Mouse (Mus musculus) frontal cortex, adult (tissue): ENCODE measurements at regions not wholly inside any gene's neighbourhood (a gene's known extent, or its start where the extent isn't known, plus 50 kb on each side); places are given as distances from the start of the nearest gene placed in this dataset.
A peak's percentile ranks its signal among the peaks of the same experiment; 100 is the strongest.

ENCODE experiments used
- ATAC-seq: cut with Nextera tagmentation; 2 replicates; pipeline ENCODE4 v1.9.2; 2017; ENCODE audit warnings: mild to moderate bottlenecking, moderate library complexity, mixed read lengths; ENCODE audit not compliant: low TSS enrichment

DNA sequence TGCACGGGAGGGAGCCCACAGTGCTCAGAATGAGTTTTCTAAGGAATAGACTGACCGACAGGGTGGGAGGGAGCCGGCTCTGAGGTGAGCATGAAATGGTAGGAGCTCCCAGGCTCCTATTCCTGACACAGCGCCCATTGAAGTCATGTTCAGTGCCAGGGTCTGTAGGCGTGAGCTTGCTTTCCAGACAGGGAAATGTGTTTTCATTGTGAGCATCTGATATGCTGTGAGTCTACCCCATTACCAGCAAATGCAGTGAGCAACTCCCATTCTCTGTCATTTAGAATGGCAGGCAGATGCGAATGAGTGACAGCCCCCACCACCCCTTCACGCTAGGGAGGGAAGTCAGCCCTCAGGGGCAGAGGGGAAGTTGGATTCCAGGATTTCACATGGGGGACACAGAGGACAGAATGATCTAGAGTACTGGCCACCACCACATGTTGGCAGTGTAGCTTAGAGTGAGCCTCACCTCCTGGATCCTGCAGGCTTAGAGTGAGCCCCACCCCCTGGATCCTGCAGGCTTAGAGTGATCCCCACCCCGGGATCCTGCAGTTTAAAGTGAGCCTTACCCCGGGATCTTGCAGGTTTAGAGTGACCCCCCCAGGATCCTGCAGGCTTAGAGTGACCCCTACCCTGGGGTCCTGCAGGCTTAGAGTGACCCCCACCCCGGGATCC lies 283.2 kb upstream of the Eef2kmt start:
- ATAC-seq: peak; percentile 29; the same call in 1 of the 2 replicates

DNA sequence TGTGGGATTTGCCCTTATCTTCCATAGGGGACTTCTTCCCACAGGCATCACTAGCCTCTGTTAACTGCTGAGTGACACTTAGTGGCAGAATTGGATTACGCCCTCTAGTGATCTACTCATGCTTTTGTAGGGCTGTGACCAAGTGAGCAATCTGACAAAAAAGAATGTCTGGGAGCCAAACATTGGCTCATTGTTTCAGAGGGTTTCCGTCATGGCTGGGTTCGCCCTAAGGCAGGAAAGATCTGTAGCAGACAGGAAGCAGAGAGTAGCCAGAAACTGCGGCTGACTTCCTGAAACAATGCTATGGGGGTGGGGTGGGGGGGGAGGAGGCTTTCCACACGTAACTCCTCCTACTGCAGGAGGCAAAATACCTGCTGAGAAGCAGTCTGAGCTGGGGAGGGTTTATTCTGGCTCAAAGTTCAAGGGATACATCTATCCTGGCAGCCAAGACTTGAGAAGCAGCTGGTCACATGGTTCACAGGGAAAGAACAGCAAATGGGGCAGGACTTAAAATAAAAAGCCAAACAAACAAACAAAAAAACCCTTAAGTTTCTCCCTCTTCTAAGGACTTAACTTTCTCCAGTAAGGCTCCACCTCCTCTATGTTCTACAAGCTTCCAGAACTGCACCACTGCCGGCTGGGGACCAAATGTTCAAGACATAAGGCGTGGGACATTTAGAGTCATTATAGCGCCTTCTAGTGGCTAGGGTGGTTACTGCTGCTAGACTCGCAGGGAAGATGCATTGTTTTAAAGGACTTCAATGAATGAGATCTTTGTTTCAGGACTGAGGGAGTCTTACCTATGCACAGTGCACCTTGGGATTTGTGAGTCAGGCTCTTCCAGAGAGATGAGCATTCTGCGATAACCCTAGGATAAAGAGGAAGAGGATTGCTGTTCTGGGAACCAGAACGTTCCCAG lies 281.8 kb upstream of the Eef2kmt start:
- no peak for ATAC-seq

DNA sequence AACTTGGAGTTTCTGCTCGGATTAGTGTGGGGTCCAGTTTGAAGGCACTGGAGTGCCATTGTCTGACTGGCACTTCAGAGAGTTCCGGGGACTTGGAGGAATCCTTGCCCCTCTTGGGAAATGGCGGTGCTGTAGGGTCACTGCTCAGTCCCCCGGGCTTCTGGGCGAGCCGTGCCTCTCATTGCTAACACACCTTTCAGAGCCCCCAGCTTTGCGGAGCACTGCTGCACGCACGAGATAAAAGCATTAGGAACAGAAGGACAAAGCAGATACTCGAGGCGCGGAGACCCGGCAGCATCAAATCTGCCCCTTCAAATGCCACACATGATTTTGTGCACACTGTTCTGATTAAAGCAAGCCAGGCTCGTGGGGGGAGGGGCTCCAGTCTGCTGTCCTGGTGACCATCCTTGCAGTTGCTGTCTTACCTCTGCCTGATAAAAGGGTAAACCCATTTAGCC lies 280.8 kb upstream of the Eef2kmt start:
- ATAC-seq: no peak

DNA sequence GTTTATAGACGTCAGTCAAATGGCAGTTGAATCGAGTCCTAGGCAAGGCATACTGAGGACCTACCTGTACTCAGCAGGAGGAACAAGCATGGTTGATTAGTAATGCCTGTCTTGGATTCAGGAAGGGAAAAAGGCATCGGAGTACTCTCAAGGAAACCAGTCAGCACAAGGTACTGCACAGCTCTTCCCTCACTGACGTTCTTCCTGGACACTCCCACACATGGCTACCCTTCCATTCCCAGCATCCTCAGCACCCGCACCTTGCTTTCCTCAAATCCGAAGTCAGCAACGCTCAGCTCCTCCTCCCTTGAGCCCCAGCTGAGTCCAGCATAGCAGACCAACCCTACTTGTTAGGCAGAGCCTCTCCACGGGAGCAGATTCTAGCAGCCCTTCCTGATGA lies 279.6 kb upstream of the Eef2kmt start:
- ATAC-seq: no peak

DNA sequence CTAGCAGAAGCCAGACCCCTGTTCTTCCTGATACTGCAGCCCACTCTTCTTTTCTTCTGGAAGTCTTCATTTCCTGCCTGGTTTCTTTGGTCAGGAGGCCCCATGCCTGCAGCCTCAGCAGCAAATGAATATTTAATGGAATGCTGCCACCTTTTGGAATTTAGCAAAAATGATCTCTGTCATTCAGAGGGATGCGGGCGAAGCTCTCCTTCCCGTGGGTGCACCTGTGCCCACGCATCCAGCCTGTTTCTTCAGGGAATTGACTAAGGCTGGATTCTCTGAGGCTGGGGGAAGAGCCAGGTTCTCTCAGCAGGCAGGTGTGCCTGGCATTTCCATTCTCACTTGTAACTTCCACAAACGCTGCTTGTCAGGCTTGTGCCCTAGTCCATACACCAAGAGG lies 279.1 kb upstream of the Eef2kmt start:
- peak; percentile 79 for ATAC-seq

DNA sequence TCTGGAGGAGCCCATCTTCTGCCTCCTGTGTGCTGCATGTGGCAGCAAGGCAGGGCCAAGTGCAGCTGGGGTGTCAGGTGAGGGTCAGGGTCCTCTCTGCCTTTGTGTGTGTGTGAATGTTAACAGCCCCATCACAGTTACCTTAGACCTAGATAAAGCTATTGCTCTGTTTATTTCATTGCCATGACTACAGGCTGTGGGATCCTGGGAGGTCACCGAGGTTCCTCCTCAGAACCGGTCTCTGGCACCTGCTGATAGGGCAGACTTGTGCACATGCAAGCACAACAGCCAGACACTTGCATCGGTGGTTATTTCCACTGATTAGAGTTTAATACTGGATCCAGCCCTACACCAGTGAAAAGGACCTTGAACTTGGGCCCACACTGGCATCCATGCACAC lies 278.6 kb upstream of the Eef2kmt start:
- no peak for ATAC-seq

DNA sequence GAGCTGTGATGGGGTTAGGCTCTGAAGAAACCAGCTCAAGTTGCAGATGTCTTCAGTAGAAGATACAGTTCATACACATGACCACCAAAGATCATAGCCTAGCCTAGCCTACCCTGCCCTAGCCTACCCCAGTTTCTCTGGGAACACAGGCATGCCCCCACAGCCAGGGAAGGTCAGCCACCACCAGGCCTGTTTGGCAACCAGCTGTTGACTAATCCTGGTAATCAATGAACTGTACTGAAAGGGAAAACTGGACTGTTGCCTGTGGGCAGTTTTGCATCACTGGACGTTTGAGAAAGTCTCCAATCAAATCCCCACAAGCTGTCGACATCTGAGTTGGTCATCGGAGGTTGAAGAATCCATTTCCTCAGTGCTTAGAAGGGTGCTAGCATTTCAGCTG lies 276.5 kb upstream of the Eef2kmt start:
- ATAC-seq: no peak

DNA sequence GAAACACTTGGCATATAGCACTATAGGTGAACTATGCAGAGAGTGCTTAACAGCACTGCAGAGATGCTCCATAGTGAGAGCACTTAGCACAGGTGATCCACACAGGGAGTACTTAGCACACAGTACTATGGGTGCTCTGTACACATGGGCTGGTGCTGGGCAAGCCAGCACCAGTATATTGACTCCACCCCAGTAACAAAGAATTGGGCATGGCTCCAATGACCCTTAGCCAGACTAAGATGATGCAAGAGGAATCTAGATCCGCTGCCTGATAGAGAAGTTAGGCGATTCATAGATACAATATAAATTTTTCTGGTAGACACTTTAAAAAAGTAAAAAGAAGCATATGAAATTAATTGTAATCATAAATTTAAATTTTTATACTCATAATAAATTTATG lies 274.0 kb upstream of the Eef2kmt start:
- no peak for ATAC-seq

DNA sequence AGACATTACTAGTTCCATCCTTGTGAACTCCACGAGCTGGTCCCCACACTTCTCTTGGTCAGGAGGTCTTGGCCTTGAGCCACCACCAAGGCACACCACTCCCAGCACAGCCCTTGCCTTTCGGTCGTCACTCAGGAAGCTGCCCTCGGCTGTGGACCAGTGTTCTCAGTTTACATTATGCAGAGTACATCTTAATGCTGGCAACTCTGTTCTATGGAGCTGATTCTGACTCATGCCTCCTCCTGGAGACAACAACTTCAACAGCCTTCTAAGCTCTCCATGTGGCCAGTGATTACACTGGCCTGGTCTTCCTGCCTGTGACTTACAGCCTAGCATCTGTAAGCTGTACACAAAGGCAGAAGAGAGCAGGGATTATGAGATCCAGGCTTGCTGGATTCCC lies 272.2 kb upstream of the Eef2kmt start:
- ATAC-seq: peak; percentile 57; the same call in 1 of the 2 replicates

DNA sequence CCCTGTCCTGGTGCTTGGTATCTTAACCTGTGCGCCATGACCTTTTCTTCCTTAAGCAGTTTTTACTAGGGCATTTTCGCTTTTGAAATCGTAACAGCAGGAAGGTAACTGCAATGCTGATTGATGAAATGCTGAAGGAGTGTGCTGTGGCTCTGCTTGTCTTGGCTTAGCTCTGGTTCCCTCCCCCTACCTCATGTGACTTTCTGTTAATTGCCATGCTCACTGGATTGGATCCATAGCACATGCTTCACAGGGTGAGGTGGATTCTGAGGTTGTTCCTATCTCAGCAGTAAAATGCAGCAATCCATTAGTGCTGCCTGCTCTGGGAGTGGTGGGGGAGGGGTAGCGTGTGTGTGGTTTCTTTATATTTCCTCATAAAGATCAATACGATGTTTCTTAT lies 268.6 kb upstream of the Eef2kmt start:
- ATAC-seq: no peak

DNA sequence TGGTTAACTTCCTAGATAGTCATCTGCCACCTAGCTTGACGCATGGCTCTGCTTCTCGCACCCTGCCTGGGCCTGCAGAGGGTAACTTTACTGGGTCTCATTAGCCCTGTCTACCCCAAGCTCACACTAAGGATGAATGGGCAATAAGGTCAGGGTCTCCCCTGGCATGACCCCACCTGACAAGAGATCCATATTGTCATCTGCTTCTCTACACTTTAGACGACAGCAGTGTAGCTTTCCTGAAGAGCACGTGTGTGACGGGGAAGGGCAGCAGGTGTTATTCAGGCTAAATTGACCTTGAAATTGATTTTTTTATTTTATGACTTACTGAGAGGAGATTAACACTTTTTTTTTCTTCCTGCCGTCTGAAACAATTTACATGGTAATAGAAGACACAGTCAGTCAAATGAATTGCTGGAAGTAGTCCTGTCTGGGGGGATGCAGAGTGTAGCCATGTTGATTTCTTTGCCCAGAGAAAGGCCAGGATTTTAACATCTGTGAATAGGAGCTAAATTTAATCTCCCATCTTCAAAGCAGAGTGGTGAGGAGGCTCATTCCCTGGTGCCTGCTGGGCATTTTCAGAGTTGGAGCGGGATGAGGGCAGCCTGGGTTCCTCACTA lies 267.7 kb upstream of the Eef2kmt start:
- ATAC-seq: no peak

DNA sequence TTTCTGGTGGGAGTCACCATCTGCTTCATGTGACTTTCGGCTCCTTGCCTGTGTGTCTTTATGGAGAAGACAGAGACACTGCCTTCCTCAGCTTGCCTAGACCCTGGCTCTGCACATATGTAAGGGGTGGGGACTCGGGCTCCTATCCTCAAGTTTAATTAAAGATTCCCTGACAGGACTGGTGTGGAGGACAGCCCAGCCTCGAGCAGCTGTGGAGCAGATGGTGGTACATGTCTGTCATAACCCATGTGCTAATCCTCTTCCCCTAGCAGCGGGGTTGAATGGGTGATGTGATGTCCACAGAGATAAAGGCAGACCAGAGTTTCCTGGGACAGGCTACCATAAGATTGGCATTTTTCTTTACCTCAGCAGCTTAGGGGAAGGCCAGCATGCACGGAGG lies 262.0 kb upstream of the Eef2kmt start:
- no peak for ATAC-seq

DNA sequence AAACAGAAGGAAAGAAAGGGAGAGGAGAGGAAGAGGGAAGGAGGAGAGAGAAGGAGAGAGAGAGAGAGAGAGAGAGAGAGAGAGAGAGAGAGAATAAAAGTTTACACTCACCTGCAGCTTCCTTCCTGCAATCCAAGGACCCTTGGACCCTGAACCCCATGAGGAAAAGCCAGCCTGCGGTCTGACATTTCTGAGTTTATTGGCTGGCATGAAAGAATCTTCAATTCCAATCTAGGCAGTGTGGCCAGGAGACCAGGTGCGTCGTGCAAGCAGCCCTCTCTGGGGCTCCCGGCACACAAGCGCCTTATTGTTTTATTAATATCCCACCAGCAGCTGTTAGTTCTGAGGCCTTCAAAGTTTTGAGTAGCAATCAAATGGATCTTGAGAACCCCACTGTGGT lies 260.1 kb upstream of the Eef2kmt start:
- ATAC-seq: no peak

DNA sequence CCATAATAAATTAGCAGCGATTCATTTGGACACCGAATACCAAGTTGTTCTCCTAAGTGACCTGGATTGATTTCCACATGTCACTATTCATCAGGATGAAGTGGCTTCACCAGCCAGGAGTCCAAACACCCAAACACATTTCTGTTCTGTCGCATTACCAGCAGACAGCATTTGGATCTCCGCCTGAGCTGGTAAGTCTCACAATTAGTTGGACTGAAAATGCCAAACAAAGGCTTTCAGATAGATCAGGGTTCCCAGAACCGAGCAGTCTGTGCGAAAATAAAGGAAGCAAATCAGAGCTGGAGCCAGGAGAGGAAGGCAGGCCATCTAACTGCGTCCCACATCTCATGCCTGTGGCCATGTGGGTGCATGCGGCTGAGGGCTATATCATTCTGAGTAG lies 251.5 kb upstream of the Eef2kmt start:
- no peak for ATAC-seq

DNA sequence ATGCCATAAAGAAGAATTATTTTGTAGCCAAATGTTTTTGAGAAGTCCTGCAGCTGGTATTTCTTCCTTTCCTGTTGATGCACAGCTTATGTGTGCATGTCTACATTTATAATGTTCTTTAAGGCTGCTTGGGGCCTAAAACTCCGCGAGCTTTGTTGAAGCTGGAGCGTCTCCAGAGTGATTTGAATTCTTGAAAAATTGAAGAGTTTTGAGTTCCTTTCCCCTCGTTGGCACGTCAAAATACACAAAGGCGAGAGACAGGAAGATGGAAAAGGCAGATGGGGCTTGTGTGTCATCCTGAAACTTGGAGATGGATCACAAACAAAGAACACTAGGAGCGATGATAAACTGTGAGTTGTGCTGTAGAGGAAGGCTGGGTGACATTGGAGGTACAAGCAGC lies 246.2 kb upstream of the Eef2kmt start:
- ATAC-seq: no peak

DNA sequence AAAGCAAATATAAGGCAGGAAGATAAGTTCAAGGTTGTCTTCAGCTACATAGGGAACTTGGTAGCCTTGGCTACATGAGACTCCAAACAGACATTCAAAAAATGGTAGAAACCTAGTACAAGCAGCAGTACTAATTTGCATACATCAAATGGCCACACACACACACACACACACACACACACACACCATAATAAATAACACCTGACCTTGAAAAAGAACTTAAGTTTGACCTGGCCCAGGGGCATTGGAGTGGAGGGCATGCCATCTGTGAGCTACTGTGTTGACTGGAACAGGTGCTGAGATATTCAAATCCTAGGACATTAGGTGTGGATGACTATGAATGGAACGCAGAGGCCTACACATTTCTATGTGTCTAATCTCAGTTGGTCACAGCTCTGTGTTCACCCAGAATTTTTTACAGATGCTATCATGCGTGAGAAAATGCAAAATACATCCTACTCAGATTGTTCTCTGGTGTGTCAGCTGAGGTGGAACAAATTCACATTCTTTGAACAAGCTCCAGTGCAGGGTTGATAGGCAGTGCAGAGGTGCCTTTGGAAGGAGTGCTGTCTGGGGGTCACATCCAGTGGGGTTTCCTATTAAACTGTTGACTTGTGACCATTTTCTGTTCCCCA lies 240.4 kb upstream of the Eef2kmt start:
- ATAC-seq: no peak

DNA sequence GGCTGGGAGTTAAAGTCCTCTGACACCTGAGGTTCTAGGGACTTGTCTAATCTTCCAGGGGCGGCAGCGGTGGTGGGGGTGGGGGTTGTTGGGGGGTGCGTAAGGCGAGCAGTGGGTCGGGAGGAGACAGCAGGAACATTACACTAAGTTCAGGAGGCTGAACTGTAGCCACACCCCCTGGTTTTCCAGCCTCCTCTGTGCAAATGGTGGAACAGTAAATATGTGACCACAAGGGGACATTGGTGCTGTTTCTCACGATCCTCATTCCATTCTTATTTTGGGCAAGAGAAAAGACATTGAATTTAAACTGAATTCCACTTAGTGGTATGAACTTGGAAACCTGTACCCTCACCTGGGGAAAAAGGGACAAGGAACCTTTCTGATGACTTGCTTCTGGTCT lies 237.6 kb upstream of the Eef2kmt start:
- no peak for ATAC-seq

DNA sequence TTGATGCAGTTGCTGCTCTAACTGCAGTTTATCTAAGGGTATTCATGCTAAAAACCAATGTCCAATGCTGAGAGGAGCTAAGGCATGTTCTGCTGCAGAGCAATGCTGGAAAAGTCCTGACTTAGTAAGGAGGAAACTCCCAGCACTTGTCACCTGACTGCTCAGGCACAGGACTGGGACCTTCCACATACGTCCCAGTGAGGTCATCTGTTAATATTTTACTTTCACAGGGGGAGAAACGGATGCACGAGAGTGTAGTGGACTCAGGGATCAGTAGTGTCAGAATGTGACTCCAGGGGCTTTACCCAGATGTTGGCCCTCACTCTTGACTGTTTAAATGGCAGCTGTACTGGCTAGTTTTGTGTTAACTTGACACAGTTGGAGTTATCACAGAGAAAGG lies 231.5 kb upstream of the Eef2kmt start:
- ATAC-seq: no peak

DNA sequence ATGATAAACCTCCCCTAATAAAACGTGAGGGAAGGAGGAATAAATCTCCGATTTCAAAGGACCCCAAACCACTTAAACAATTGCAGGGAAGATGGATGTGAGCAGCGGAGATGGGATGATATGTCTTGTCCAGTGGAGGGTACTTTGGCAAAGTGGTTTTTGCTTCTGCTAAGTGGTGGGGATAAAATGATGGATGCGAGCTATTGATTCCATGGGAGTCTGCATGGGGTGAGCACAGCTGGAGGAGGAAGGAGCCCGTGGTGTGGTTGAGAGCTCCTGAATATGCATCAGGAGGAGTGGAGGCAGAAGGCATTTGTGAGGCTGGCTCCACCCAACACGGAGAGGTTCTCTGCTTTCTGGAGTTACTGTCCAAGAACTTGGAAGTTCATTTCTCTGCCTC lies 227.6 kb upstream of the Eef2kmt start:
- ATAC-seq: no peak

DNA sequence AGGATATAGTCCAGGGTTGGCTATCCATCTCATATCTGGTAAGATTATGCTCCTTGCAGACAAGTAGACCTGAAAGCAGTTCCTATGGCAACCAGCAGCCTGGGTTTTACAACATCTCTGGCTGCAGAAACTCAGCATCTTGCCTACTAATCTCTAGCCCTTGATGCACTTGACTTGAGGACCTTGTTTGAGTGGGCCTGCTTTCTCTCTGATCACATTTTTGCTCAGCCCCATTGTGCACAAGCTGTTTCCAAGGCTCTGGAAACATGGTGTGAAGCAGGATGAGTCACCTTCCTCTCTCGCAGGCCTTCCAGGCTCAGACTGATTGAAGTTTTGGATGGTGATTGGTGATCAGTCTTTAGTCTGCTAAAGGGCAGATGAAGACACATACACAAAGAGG lies 224.4 kb upstream of the Eef2kmt start:
- peak; percentile 83 for ATAC-seq

DNA sequence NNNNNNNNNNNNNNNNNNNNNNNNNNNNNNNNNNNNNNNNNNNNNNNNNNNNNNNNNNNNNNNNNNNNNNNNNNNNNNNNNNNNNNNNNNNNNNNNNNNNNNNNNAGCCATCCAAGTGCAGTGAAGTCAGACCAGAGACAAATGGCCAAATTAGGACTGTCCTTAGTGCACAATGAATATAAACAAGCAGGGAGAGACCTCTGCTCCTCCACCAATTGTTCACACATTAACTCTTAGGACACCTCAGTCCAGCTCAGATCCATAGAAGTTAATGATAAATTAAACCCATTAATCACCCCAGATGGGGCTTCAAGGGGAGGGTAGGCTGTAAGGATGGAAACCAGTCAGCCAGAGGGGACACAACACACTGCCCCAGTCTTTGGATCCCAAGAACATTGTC lies 223.2 kb upstream of the Eef2kmt start:
- ATAC-seq: no peak

DNA sequence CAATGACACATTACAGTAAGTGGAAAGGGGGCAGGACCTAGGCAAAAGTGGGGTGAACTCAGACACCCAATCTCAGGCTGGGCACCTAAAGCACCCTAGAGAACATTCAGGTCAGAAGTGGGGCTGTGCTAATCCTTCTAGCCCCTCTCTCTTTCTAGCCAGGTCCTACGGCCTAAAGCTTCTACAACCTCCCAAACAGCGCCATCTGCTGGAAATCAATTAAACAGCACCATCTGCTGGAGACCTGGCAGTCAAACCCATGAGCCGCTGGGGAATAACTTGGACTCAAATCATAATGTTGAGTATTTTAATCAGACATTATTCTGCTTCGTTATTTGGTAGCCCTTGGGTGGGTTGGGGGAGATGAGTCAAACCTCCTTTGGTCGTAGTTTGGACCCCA lies 215.5 kb upstream of the Eef2kmt start:
- ATAC-seq: no peak
